In the genomic region with DNA sequence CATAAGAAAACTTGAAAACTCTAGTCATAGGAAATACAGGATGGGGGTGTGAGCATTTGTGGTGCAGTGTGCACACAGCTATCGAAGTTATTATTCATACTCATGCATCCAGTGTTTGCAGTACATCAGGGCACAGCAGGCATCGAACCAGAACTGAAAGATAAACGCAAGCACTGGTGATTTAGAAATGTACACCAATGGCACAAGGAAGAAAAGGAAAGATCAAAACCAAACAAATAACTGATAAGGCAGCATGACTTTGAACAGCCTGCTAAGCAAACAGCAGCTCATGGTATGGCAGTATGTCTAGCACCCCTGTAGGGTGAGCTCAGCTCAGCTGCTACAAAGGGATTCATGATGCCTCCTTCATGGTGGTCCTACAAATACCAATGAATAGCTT, we compare ENCODE assay signal across 30 mouse cellular contexts. TPM values are rescaled to one million over a fixed set of nuclear protein-coding genes. Genes with fewer than 3 reads are reported as not detected.
DNase-seq lines count a peak whose midpoint lies in the region; ATAC-seq and TF ChIP-seq lines count a peak whose summit lies in the region.
"Had no signal": no experiment of that assay in that cellular context is flagged by ENCODE, and none has a peak within 500 bp of the region (broad histone marks: within the 10 kb centered on the region; RNA-seq: fewer than 3 reads in every experiment).

No protein-coding gene starts in this region.

- ATAC-seq in intestine, embryonic 15.5 days = peak; percentile 79
- ATAC-seq in intestine, postnatal 0 days = no peak
- ATAC-seq in midbrain, embryonic 11.5 days (ENCODE audit: low FRiP score) = no peak
- no peak for ATAC-seq in midbrain, embryonic 14.5 days (ENCODE audit: low FRiP score, low TSS enrichment)
- ATAC-seq in liver, postnatal 0 days = 0 out of 2 replicates have a peak, but pooled peaks have one; percentile 15
- peak; percentile 82 for ATAC-seq in stomach, embryonic 16.5 days (ENCODE audit: insufficient read depth, low FRiP score)
- ATAC-seq: forebrain, embryonic 16.5 days; hindbrain, embryonic 16.5 days; lung, postnatal 0 days; Patski had no signal

- TF ChIP-seq CTCF in intestine, postnatal 0 days (IDR thresholded peaks at IDR 0.05; ENCODE audit: low read depth) = no peak
- no peak for TF ChIP-seq CTCF in liver, postnatal 0 days (IDR thresholded peaks at IDR 0.05; ENCODE audit: low read depth)

- no peak overlapping the region for H3K9ac ChIP-seq in intestine, embryonic 15.5 days
- no peak overlapping the region for H3K9ac ChIP-seq in intestine, postnatal 0 days (ENCODE audit: low read depth, low read length)
- H3K9ac ChIP-seq in midbrain, embryonic 11.5 days (ENCODE audit: low read length) = no peak overlapping the region
- no peak overlapping the region for H3K9ac ChIP-seq in midbrain, embryonic 14.5 days (replicated peaks; ENCODE audit: low read length)
- no peak overlapping the region for H3K9ac ChIP-seq in liver, postnatal 0 days (replicated peaks)
- H3K9ac ChIP-seq in stomach, embryonic 16.5 days (ENCODE audit: low read length) = no peak overlapping the region
- H3K9ac ChIP-seq: embryonic facial prominence, embryonic 12.5 days; heart, embryonic 12.5 days; limb, embryonic 13.5 days; midbrain, embryonic 12.5 days; neural tube, embryonic 13.5 days had no signal

- H3K27ac ChIP-seq in intestine, embryonic 15.5 days = no peak overlapping the region
- no peak overlapping the region for H3K27ac ChIP-seq in intestine, postnatal 0 days (ENCODE audit: low read depth, low read length)
- H3K27ac ChIP-seq in midbrain, embryonic 11.5 days (ENCODE audit: low read depth, low read length) = no peak overlapping the region
- H3K27ac ChIP-seq in midbrain, embryonic 14.5 days (replicated peaks; ENCODE audit: low read depth, low read length) = no peak overlapping the region
- no peak overlapping the region for H3K27ac ChIP-seq in liver, postnatal 0 days (ENCODE audit: low read depth)
- H3K27ac ChIP-seq in stomach, embryonic 16.5 days (ENCODE audit: low read length) = no peak overlapping the region
- no peak overlapping the region for H3K27ac ChIP-seq in forebrain, embryonic 10.5 days
- H3K27ac ChIP-seq: embryonic facial prominence, embryonic 12.5 days; heart, adult 2 months; hindbrain, embryonic 10.5 days; layer of hippocampus, adult 2 months; limb, embryonic 13.5 days; midbrain, embryonic 12.5 days; neural tube, embryonic 13.5 days had no signal

- no peaks in the 10 kb centered on the region for H3K4me1 ChIP-seq in intestine, embryonic 15.5 days (replicated peaks)
- no peaks in the 10 kb centered on the region for H3K4me1 ChIP-seq in intestine, postnatal 0 days (replicated peaks; ENCODE audit: control insufficient read depth, insufficient read depth, low read length)
- no peaks in the 10 kb centered on the region for H3K4me1 ChIP-seq in midbrain, embryonic 11.5 days (ENCODE audit: control insufficient read depth, insufficient read depth, low read length)
- no peaks in the 10 kb centered on the region for H3K4me1 ChIP-seq in midbrain, embryonic 14.5 days (ENCODE audit: control insufficient read depth, insufficient read depth, low read length)
- H3K4me1 ChIP-seq in liver, postnatal 0 days (ENCODE audit: insufficient read depth) = peaks cover 33% of the 10 kb centered on the region
- no peaks in the 10 kb centered on the region for H3K4me1 ChIP-seq in stomach, embryonic 16.5 days (ENCODE audit: control insufficient read depth, insufficient read depth, low read length)
- no peaks in the 10 kb centered on the region for H3K4me1 ChIP-seq in forebrain, embryonic 10.5 days
- H3K4me1 ChIP-seq: embryonic facial prominence, embryonic 12.5 days; hindbrain, embryonic 10.5 days; limb, embryonic 13.5 days; midbrain, embryonic 12.5 days; neural tube, embryonic 13.5 days had no signal

- no peak overlapping the region for H3K4me3 ChIP-seq in intestine, embryonic 15.5 days (replicated peaks)
- H3K4me3 ChIP-seq in intestine, postnatal 0 days (ENCODE audit: low read depth, low read length) = no peak overlapping the region
- H3K4me3 ChIP-seq in midbrain, embryonic 11.5 days (ENCODE audit: low read depth, low read length) = no peak overlapping the region
- no peak overlapping the region for H3K4me3 ChIP-seq in midbrain, embryonic 14.5 days (replicated peaks; ENCODE audit: low read depth, low read length)
- H3K4me3 ChIP-seq in liver, postnatal 0 days (ENCODE audit: low read depth, low read length) = no peak overlapping the region
- no peak overlapping the region for H3K4me3 ChIP-seq in stomach, embryonic 16.5 days (replicated peaks; ENCODE audit: low read length)
- no peak overlapping the region for H3K4me3 ChIP-seq in forebrain, embryonic 10.5 days
- H3K4me3 ChIP-seq: embryonic facial prominence, embryonic 12.5 days; heart, adult 2 months; heart, embryonic 12.5 days; hindbrain, embryonic 10.5 days; layer of hippocampus, adult 2 months; limb, embryonic 13.5 days; midbrain, embryonic 12.5 days; neural tube, embryonic 13.5 days had no signal

- H3K9me3 ChIP-seq in intestine, embryonic 15.5 days = no peaks in the 10 kb centered on the region
- no peaks in the 10 kb centered on the region for H3K9me3 ChIP-seq in intestine, postnatal 0 days (ENCODE audit: control insufficient read depth)
- H3K9me3 ChIP-seq in midbrain, embryonic 11.5 days (ENCODE audit: control insufficient read depth, low read length) = no peaks in the 10 kb centered on the region
- H3K9me3 ChIP-seq in midbrain, embryonic 14.5 days (ENCODE audit: control insufficient read depth, low read length) = no peaks in the 10 kb centered on the region
- no peaks in the 10 kb centered on the region for H3K9me3 ChIP-seq in liver, postnatal 0 days (ENCODE audit: low read length)
- no peaks in the 10 kb centered on the region for H3K9me3 ChIP-seq in stomach, embryonic 16.5 days (replicated peaks; ENCODE audit: control insufficient read depth, low read length)
- no peaks in the 10 kb centered on the region for H3K9me3 ChIP-seq in forebrain, embryonic 10.5 days
- H3K9me3 ChIP-seq: embryonic facial prominence, embryonic 12.5 days; heart, embryonic 12.5 days; hindbrain, embryonic 10.5 days; limb, embryonic 13.5 days; midbrain, embryonic 12.5 days; neural tube, embryonic 13.5 days had no signal

- no peaks in the 10 kb centered on the region for H3K27me3 ChIP-seq in intestine, embryonic 15.5 days (replicated peaks)
- no peaks in the 10 kb centered on the region for H3K27me3 ChIP-seq in intestine, postnatal 0 days (replicated peaks; ENCODE audit: control insufficient read depth, insufficient read depth, low read length)
- no peaks in the 10 kb centered on the region for H3K27me3 ChIP-seq in midbrain, embryonic 11.5 days (ENCODE audit: control insufficient read depth, insufficient read depth, low read length)
- H3K27me3 ChIP-seq in midbrain, embryonic 14.5 days (ENCODE audit: control insufficient read depth, insufficient read depth, low read length) = no peaks in the 10 kb centered on the region
- H3K27me3 ChIP-seq in liver, postnatal 0 days (ENCODE audit: insufficient read depth, low read length) = no peaks in the 10 kb centered on the region
- no peaks in the 10 kb centered on the region for H3K27me3 ChIP-seq in stomach, embryonic 16.5 days (ENCODE audit: control insufficient read depth, insufficient read depth, low read length)
- no peaks in the 10 kb centered on the region for H3K27me3 ChIP-seq in forebrain, embryonic 10.5 days (ENCODE audit: poor library complexity, severe bottlenecking)
- H3K27me3 ChIP-seq: embryonic facial prominence, embryonic 12.5 days; heart, embryonic 12.5 days; limb, embryonic 13.5 days; midbrain, embryonic 12.5 days; neural tube, embryonic 13.5 days; Patski had no signal

- peak; percentile 81 for DNase-seq in midbrain, embryonic 11.5 days (ENCODE audit: low spot score, missing footprints)
- no peak for DNase-seq in midbrain, embryonic 14.5 days
- no peak for DNase-seq in liver, postnatal 0 days
- no peak for DNase-seq in frontal cortex, postnatal 36 days (ENCODE audit: low spot score in 2 of 2)
- no peak for DNase-seq in forebrain, embryonic 10.5 days (ENCODE audit: extremely low spot score, low spot score)
- DNase-seq: adrenal gland, postnatal 14 days; cerebellum, adult 11-12 months; cerebellum, adult 9-11 months; embryo, embryonic 11 days; heart, adult 2 months; heart, postnatal 10 days; kidney, adult 18-20 months; kidney, postnatal 36 days; lung, adult 18-20 months; lung, postnatal 4 days; thymus, adult 18-20 months had no signal

- H3K36me3 ChIP-seq in intestine, embryonic 15.5 days = no peaks in the 10 kb centered on the region
- no peaks in the 10 kb centered on the region for H3K36me3 ChIP-seq in intestine, postnatal 0 days (ENCODE audit: control insufficient read depth, insufficient read depth)
- no peaks in the 10 kb centered on the region for H3K36me3 ChIP-seq in midbrain, embryonic 11.5 days (ENCODE audit: control insufficient read depth, insufficient read depth, low read length)
- H3K36me3 ChIP-seq in midbrain, embryonic 14.5 days (ENCODE audit: control insufficient read depth, insufficient read depth, low read length) = no peaks in the 10 kb centered on the region
- no peaks in the 10 kb centered on the region for H3K36me3 ChIP-seq in liver, postnatal 0 days (replicated peaks; ENCODE audit: insufficient read depth, low read length)
- no peaks in the 10 kb centered on the region for H3K36me3 ChIP-seq in stomach, embryonic 16.5 days (ENCODE audit: control insufficient read depth, insufficient read depth, low read length)
- H3K36me3 ChIP-seq in forebrain, embryonic 10.5 days (replicated peaks) = no peaks in the 10 kb centered on the region
- H3K36me3 ChIP-seq: embryonic facial prominence, embryonic 12.5 days; heart, embryonic 12.5 days; hindbrain, embryonic 10.5 days; limb, embryonic 13.5 days; midbrain, embryonic 12.5 days; neural tube, embryonic 13.5 days had no signal

- TF ChIP-seq EP300 in liver, postnatal 0 days (IDR thresholded peaks at IDR 0.05; ENCODE audit: low read depth) = no peak

- 50% methylated on average over 3 of the region's 3 CpGs for WGBS in intestine, embryonic 15.5 days
- 44% methylated on average over 3 of the region's 3 CpGs for WGBS in intestine, postnatal 0 days
- WGBS in midbrain, embryonic 11.5 days = 76% methylated on average over 3 of the region's 3 CpGs
- WGBS in midbrain, embryonic 14.5 days = 86% methylated on average over 3 of the region's 3 CpGs
- 47% methylated on average over 3 of the region's 3 CpGs for WGBS in liver, postnatal 0 days (ENCODE audit: insufficient replicate concordance)
- WGBS in stomach, embryonic 16.5 days = 53% methylated on average over 3 of the region's 3 CpGs
- 87% methylated on average over 3 of the region's 3 CpGs for WGBS in forebrain, embryonic 10.5 days

- H3K4me2 ChIP-seq in intestine, embryonic 15.5 days (replicated peaks) = no peak overlapping the region
- no peak overlapping the region for H3K4me2 ChIP-seq in intestine, postnatal 0 days (replicated peaks; ENCODE audit: low read depth)
- H3K4me2 ChIP-seq in midbrain, embryonic 11.5 days = no peak overlapping the region
- no peak overlapping the region for H3K4me2 ChIP-seq in midbrain, embryonic 14.5 days (ENCODE audit: low read length)
- H3K4me2 ChIP-seq in liver, postnatal 0 days (ENCODE audit: low read depth, low read length) = no peak overlapping the region
- no peak overlapping the region for H3K4me2 ChIP-seq in stomach, embryonic 16.5 days (ENCODE audit: low read depth, low read length)
- H3K4me2 ChIP-seq: embryonic facial prominence, embryonic 12.5 days; heart, embryonic 12.5 days; limb, embryonic 13.5 days; midbrain, embryonic 12.5 days; neural tube, embryonic 13.5 days had no signal

RNA-seq across cellular contexts. Expression of gene Itpr2, which starts 13.3 kb away (rescaled TPM):
- polyA plus RNA-seq in intestine, embryonic 15.5 days (2015; fragmentation: Nextera tagmentation; extraction: Ambion mirVana) = 8.8 and 10.0 TPM in 2 replicates
- 6.3 and 8.6 TPM in 2 replicates for polyA plus RNA-seq in intestine, postnatal 0 days (2015; fragmentation: Nextera tagmentation; extraction: Ambion mirVana)
- polyA plus RNA-seq in midbrain, embryonic 11.5 days (2014; fragmentation: Nextera tagmentation; extraction: Ambion mirVana) = 3.9 and 4.5 TPM in 2 replicates
- 3.7 and 6.0 TPM in 2 replicates for polyA plus RNA-seq in midbrain, embryonic 14.5 days (2014; fragmentation: Nextera tagmentation; extraction: Ambion mirVana)
- 13.8 and 15.2 TPM in 2 replicates for polyA plus RNA-seq in liver, postnatal 0 days (2015; fragmentation: Nextera tagmentation; extraction: Ambion mirVana)
- 13.2 and 14.8 TPM in 2 replicates for polyA plus RNA-seq in stomach, embryonic 16.5 days (2015; fragmentation: Nextera tagmentation; extraction: Ambion mirVana)
- polyA plus RNA-seq in forebrain, embryonic 10.5 days (2016; fragmentation: Nextera tagmentation; extraction: Ambion mirVana) = 3.2 and 4.1 TPM in 2 replicates

Comparison
In these comparisons a context has a peak if more than half of its experiments do, and no peak if none do; other contexts are left out.
1. ATAC-seq: peak in intestine, embryonic 15.5 days (single experiment), liver, postnatal 0 days (single experiment) and stomach, embryonic 16.5 days (single experiment); none in intestine, postnatal 0 days (single experiment), midbrain, embryonic 11.5 days (single experiment) and midbrain, embryonic 14.5 days (single experiment).